Mouse (Mus musculus) lung, postnatal 4 days (tissue): ENCODE measurements around the gene Opn1mw.
A peak's percentile ranks its signal among the peaks of the same experiment; 100 is the strongest.
"Not testable (repeated sequence)": the region's sequence is repeated elsewhere in the genome, so short reads cannot be mapped to it uniquely, and the experiment has no call there.

Source experiments
- DNase-seq, 2 experiments: peaks; one replicate each; pipeline ENCODE4 v3.0.0; 2021

The Opn1mw gene

GRCm38 (mm10) chrX:74127164-74127563 is at the start of gene Opn1mw:
TSS of gene Opn1mw (plus strand) at chrX:74127464.
- no peak for DNase-seq

DNA sequence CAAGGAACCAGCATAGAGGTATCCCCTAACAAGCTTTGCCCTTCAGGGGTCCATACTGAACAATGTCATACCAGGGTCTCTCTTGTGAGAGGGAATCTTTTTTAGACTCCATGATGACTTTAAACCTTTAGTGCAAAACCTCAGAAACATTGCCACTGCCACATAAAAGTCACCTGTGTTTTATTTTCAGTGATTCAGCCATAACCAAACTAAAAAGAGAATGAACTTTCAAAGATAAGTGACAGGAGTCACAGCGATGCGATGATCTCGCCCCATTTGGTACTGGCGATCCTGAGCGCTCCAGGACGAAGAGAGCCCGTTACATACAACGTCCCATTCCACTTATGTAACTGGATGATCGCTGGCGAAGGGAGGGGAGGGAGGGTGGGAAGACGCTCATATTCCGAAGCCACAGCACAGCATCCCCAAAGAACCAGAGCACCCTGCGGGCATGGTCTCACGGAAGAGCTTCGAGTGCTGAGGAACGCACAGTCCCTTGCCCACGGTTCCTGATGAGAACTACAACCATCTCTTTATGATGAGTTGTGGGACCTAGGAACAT is 42.9 kb upstream of the Opn1mw start:
- no peak for DNase-seq

- DNase-seq = peak; percentile 79 to 89
Observed at GRCm38 (mm10) chrX:74084946-74085498, 42.2 kb upstream of the Opn1mw start.

DNA sequence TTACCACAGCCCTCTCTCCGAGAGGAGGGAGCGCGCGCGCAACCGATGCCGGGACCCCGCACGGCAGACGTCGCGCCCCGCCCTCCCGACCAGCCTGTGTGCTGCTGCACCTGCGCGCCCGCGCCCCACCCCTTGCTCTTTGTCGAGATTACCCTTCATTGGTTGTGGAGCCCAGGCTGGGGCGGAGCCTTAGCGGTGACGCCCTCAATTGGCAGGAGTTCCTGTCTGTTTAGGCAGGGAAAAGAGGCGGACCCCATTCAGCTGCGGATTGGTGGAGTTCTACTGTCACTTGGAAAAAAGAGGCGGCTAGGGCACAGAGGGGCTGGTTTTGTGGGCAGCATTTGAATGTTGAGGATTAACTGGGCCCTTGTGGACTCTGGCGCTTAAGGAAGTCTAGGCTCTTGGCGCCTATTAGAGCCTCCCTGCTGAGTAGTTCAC is 41.6 kb upstream of the Opn1mw start:
- DNase-seq = peak; percentile 97 to 99

DNA sequence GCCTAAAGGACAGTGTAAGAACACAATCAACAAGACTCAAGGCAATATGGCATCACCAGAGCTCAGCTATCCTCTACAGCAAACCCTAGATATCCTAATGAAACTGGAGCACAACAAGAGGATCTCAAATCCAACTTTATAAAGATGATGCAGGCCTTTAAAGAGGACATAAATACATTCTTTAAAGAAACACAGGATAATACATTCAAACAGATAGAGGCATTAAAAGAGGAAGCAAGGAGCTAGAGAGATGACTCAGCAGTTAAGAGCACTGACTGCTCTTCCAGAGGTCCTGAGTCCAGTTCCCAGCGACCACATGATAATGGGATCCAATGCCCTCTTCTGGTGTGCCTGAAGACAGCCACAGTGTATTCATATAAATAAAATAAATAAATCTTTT is 32.1 kb upstream of the Opn1mw start:
- DNase-seq = no peak

GRCm38 (mm10) chrX:74103457-74104188 is 23.6 kb upstream of the Opn1mw start:
- DNase-seq = no peak

DNA sequence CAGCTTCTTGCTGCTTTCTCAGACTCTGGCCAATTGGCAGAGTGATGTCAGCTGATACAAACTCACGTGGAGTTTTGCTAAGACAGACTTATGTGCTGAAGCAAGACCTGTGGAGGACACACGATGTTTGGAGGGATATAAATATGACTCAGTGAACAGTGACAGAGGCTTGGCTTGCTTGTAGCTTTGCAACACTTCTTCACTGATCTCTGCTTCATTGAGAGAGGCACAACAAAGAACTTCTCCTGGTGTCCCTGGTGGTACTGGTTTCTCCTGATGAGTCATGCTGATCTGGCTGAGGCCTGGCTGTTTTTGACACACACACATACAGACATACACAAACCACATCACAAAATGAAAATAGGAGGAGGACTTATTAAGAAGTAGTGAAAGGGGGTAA is 21.3 kb upstream of the Opn1mw start:
- DNase-seq = no peak

- no peak for DNase-seq
Observed at GRCm38 (mm10) chrX:74108747-74109146, 18.5 kb upstream of the Opn1mw start.

- no peak for DNase-seq
Observed at GRCm38 (mm10) chrX:74114036-74114435, 13.2 kb upstream of the Opn1mw start.

DNA sequence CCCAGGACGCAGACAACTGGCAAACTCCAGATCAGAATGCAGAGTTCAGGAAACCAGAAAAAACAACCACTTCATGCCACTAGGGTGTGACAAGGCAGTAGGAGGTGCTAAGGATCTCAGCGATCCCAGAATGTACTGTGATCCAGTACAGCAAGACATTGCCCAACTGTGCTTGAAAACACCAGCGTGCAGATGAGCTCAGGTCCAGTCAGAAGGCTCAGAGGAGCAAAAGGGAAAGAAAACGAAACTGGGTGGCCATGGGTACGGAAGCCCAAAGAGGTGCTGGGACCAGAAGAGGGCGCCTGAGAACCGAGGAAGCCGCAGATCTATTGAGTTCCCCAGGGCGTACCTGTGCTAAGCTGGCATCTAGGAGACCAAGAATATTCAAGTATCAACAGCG is 11.8 kb upstream of the Opn1mw start:
- DNase-seq = peak; percentile 71 to 73

DNA sequence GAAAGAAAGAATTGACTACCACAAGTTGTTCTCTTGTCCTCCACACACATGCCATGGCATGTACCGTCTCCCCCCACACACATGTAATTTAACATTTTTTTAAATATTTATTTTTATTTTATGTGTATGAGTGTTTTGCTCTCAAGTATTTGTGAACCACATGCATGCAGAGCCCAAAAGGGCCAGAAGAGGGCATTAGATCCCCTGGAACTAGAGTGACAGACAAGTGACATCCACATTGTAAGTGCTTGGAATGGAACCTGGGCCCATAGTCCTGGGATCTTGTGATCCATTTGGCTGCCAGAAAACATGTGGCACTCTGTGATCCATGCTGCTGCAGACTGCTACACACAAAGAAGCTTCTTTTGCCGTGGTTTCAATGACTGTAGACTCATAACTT is 2.3 kb upstream of the Opn1mw start:
- peak in 1 of 2 experiments; percentile 9 for DNase-seq

- DNase-seq = not testable (repeated sequence)
Observed at GRCm38 (mm10) chrX:74135263-74135662, 8.0 kb downstream of the Opn1mw start, which contains the start of gene Mecp2. TSS of gene Mecp2 (minus strand) at chrX:74135363.

DNA sequence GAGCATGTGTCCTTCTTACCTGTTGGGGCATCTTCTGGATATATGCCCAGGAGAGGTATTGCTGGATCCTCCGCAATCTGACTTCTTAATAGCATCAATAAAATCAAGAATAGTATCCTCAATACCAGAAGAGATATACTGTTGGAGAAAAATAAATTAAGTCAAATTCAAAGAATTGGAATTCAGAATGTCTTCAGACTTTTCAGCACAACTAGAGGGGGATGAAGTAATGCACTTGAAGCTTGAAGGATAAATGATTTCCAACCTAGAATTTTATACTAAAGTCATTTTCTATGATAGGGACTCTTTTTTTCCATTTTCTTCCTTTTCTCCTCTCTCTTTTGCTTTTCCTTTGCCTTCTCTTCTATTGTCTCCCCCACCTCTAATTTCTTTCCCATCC is 40.5 kb downstream of the Opn1mw start, which contains the start of gene Tex28:
TSS of gene Tex28 (minus strand) at position 101 of the 400 bp plus-strand sequence.
- no peak for DNase-seq

DNA sequence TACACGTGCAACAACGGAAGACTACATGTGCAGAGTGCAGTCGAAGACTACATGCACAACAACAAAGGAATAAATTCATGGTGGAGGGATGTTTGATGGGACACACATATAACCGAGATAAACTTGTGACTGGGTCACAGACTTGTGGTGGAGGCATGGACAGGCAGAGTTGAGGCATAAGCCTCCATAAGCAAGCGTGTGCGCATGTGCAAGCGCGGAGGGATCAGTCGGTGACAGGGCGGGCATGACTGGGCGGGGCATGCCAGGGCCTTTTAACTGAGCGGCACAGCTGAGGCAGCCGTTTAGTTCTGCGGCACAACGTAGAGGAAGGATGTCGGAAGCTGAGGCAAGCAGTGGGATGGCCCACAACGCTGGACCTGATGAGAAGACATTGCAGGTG is 49.7 kb downstream of the Opn1mw start, which contains the start of gene Tktl1:
TSS of gene Tktl1 (plus strand) at position 301 of the 400 bp plus-strand sequence.
- no peak for DNase-seq
